21 mouse cellular contexts compared by ENCODE assay signal in genomic region chr5:66078491-66079012, GRCm38 (mm10).
A peak's percentile ranks its signal among the peaks of the same experiment; 100 is the strongest.
DNase-seq lines count a peak whose midpoint lies in the region; ATAC-seq and TF ChIP-seq lines count a peak whose summit lies in the region.
"Had no signal": no experiment of that assay in that cellular context is flagged by ENCODE, and none has a peak within 500 bp of the region (broad histone marks: within the 10 kb centered on the region; RNA-seq: fewer than 3 reads in every experiment).

No protein-coding gene starts in this region.

- H3K36me3 ChIP-seq in liver, embryonic 13.5 days = no peaks in the 10 kb centered on the region
- H3K36me3 ChIP-seq in liver, embryonic 12.5 days = no peaks in the 10 kb centered on the region
- no peaks in the 10 kb centered on the region for H3K36me3 ChIP-seq in intestine, embryonic 15.5 days
- no peaks in the 10 kb centered on the region for H3K36me3 ChIP-seq in kidney, embryonic 16.5 days (ENCODE audit: insufficient read depth, low read length)
- no peaks in the 10 kb centered on the region for H3K36me3 ChIP-seq in stomach, embryonic 14.5 days (ENCODE audit: control insufficient read depth, insufficient read depth, low read length)
- H3K36me3 ChIP-seq: embryonic facial prominence, embryonic 15.5 days; forebrain, embryonic 10.5 days; heart, embryonic 13.5 days; midbrain, embryonic 13.5 days had no signal

- no peaks in the 10 kb centered on the region for H3K27me3 ChIP-seq in liver, embryonic 13.5 days
- H3K27me3 ChIP-seq in liver, embryonic 12.5 days (replicated peaks) = no peaks in the 10 kb centered on the region
- H3K27me3 ChIP-seq in intestine, embryonic 15.5 days (replicated peaks) = no peaks in the 10 kb centered on the region
- no peaks in the 10 kb centered on the region for H3K27me3 ChIP-seq in kidney, embryonic 16.5 days (ENCODE audit: insufficient read depth, low read length)
- no peaks in the 10 kb centered on the region for H3K27me3 ChIP-seq in stomach, embryonic 14.5 days (ENCODE audit: control insufficient read depth, insufficient read depth, low read length)
- H3K27me3 ChIP-seq: embryonic facial prominence, embryonic 15.5 days; heart, embryonic 13.5 days; midbrain, embryonic 13.5 days had no signal

- H3K4me2 ChIP-seq in liver, embryonic 13.5 days = peak overlapping the region; percentile 41; the same call in 1 of the 2 replicates
- H3K4me2 ChIP-seq in liver, embryonic 12.5 days = no peak overlapping the region
- peak overlapping the region; percentile 43 for H3K4me2 ChIP-seq in intestine, embryonic 15.5 days (replicated peaks)
- peak overlapping the region; percentile 47; the same call in 1 of the 2 replicates for H3K4me2 ChIP-seq in kidney, embryonic 16.5 days (replicated peaks; ENCODE audit: low read depth, low read length)
- peak overlapping the region; percentile 35; the same call in 1 of the 2 replicates for H3K4me2 ChIP-seq in stomach, embryonic 14.5 days (replicated peaks; ENCODE audit: low read depth, low read length)
- H3K4me2 ChIP-seq: embryonic facial prominence, embryonic 15.5 days; midbrain, embryonic 13.5 days had no signal

- H3K27ac ChIP-seq in liver, embryonic 13.5 days = no peak overlapping the region
- H3K27ac ChIP-seq in liver, embryonic 12.5 days = no peak overlapping the region
- H3K27ac ChIP-seq in intestine, embryonic 15.5 days = peak overlapping the region; percentile 14; the same call in 1 of the 2 replicates
- peak overlapping the region; percentile 87 for H3K27ac ChIP-seq in kidney, embryonic 16.5 days (ENCODE audit: low read length)
- no peak overlapping the region for H3K27ac ChIP-seq in stomach, embryonic 14.5 days (ENCODE audit: low read length)
- no peak overlapping the region for H3K27ac ChIP-seq in gastrocnemius, adult 2 months
- H3K27ac ChIP-seq: embryonic facial prominence, embryonic 15.5 days; forebrain, embryonic 10.5 days; heart, embryonic 13.5 days; hindbrain, postnatal 0 days; layer of hippocampus, adult 2 months; midbrain, embryonic 13.5 days had no signal

- DNase-seq in liver, embryonic 13.5 days = no peak
- DNase-seq in gastrocnemius, adult 2 months = no peak
- no peak for DNase-seq in gastrocnemius, adult 8-10 months (ENCODE audit: low spot score in 2 of 2)
- no peak for DNase-seq in thymus, postnatal 14 days
- DNase-seq: cerebellum, adult 11 months; cerebellum, postnatal 14 days; embryo, embryonic 11 days; heart, postnatal 4 days; left cerebral cortex, postnatal 4 days; lung, adult 18-20 months; right cerebral cortex, postnatal 4 days had no signal

- H3K4me3 ChIP-seq in liver, embryonic 13.5 days (replicated peaks) = no peak overlapping the region
- H3K4me3 ChIP-seq in liver, embryonic 12.5 days = no peak overlapping the region
- H3K4me3 ChIP-seq in intestine, embryonic 15.5 days (replicated peaks) = no peak overlapping the region
- H3K4me3 ChIP-seq in kidney, embryonic 16.5 days (ENCODE audit: low read length) = no peak overlapping the region
- H3K4me3 ChIP-seq in stomach, embryonic 14.5 days (ENCODE audit: low read depth, low read length) = no peak overlapping the region
- no peak overlapping the region for H3K4me3 ChIP-seq in gastrocnemius, adult 2 months
- H3K4me3 ChIP-seq: embryonic facial prominence, embryonic 15.5 days; forebrain, embryonic 10.5 days; heart, embryonic 13.5 days; layer of hippocampus, adult 2 months; midbrain, embryonic 13.5 days had no signal

- ATAC-seq in liver, embryonic 13.5 days (ENCODE audit: low read depth) = no peak
- no peak for ATAC-seq in liver, embryonic 12.5 days
- ATAC-seq in intestine, embryonic 15.5 days = no peak
- ATAC-seq in kidney, embryonic 16.5 days (ENCODE audit: low FRiP score, low TSS enrichment) = no peak
- ATAC-seq in stomach, embryonic 14.5 days (ENCODE audit: insufficient number of reproducible peaks, insufficient read depth, low FRiP score, low read depth) = no peak
- ATAC-seq: hindbrain, postnatal 0 days; midbrain, embryonic 13.5 days had no signal

- H3K9me3 ChIP-seq in liver, embryonic 13.5 days (replicated peaks) = no peaks in the 10 kb centered on the region
- no peaks in the 10 kb centered on the region for H3K9me3 ChIP-seq in liver, embryonic 12.5 days (replicated peaks)
- no peaks in the 10 kb centered on the region for H3K9me3 ChIP-seq in intestine, embryonic 15.5 days
- H3K9me3 ChIP-seq in kidney, embryonic 16.5 days (ENCODE audit: low read length) = no peaks in the 10 kb centered on the region
- no peaks in the 10 kb centered on the region for H3K9me3 ChIP-seq in stomach, embryonic 14.5 days (ENCODE audit: control insufficient read depth, low read depth, low read length)
- H3K9me3 ChIP-seq: embryonic facial prominence, embryonic 15.5 days; forebrain, embryonic 10.5 days; heart, embryonic 13.5 days; midbrain, embryonic 13.5 days had no signal

- peaks cover 46% of the 10 kb centered on the region for H3K4me1 ChIP-seq in liver, embryonic 13.5 days (replicated peaks)
- peaks cover 29% of the 10 kb centered on the region for H3K4me1 ChIP-seq in liver, embryonic 12.5 days
- peaks cover 23% of the 10 kb centered on the region for H3K4me1 ChIP-seq in intestine, embryonic 15.5 days (replicated peaks)
- H3K4me1 ChIP-seq in kidney, embryonic 16.5 days (ENCODE audit: insufficient read depth, low read length) = peaks cover 41% of the 10 kb centered on the region
- H3K4me1 ChIP-seq in stomach, embryonic 14.5 days (ENCODE audit: control insufficient read depth, insufficient read depth, low read length) = peaks cover 17% of the 10 kb centered on the region; the same call in 1 of the 2 replicates
- H3K4me1 ChIP-seq: midbrain, embryonic 13.5 days had no signal

- intact Hi-C loops in gastrocnemius, adult 2 months (cut with DNase I) = loop anchor here (10.0 kb wide), 1 partner anchor 114 kb away; no protein-coding TSS in a partner anchor

- no peak for TF ChIP-seq CTCF in gastrocnemius, adult 2 months (IDR thresholded peaks at IDR 0.05)

- no peak overlapping the region for H3K9ac ChIP-seq in liver, embryonic 13.5 days
- no peak overlapping the region for H3K9ac ChIP-seq in liver, embryonic 12.5 days
- no peak overlapping the region for H3K9ac ChIP-seq in intestine, embryonic 15.5 days
- H3K9ac ChIP-seq in kidney, embryonic 16.5 days (replicated peaks; ENCODE audit: low read length) = no peak overlapping the region
- H3K9ac ChIP-seq in stomach, embryonic 14.5 days (replicated peaks; ENCODE audit: low read depth, low read length) = no peak overlapping the region
- H3K9ac ChIP-seq: embryonic facial prominence, embryonic 15.5 days; heart, embryonic 13.5 days; midbrain, embryonic 13.5 days had no signal

- 68% methylated on average over 7 of the region's 7 CpGs for WGBS in liver, embryonic 13.5 days (ENCODE audit: insufficient replicate concordance)
- 71% methylated on average over 7 of the region's 7 CpGs for WGBS in liver, embryonic 12.5 days (ENCODE audit: insufficient replicate concordance)
- WGBS in intestine, embryonic 15.5 days = 73% methylated on average over 7 of the region's 7 CpGs
- WGBS in kidney, embryonic 16.5 days = 92% methylated on average over 7 of the region's 7 CpGs
- WGBS in stomach, embryonic 14.5 days = 86% methylated on average over 7 of the region's 7 CpGs

Comparison
In these comparisons a context has a peak if more than half of its experiments do, and no peak if none do; other contexts are left out.
1. H3K27ac ChIP-seq: peak in intestine, embryonic 15.5 days (single experiment) and kidney, embryonic 16.5 days (single experiment); none in liver, embryonic 13.5 days (single experiment), liver, embryonic 12.5 days (single experiment), stomach, embryonic 14.5 days (single experiment) and gastrocnemius, adult 2 months (single experiment).